Mouse (Mus musculus): Measurements from ENCODE around the gene Gipc2. TPM values are rescaled to one million over a fixed set of nuclear protein-coding genes. Genes with fewer than 3 reads are reported as not detected.

The Gipc2 gene
- polyA plus RNA-seq, 1 experiment from 2014 or later = 16.2 TPM

DNA sequence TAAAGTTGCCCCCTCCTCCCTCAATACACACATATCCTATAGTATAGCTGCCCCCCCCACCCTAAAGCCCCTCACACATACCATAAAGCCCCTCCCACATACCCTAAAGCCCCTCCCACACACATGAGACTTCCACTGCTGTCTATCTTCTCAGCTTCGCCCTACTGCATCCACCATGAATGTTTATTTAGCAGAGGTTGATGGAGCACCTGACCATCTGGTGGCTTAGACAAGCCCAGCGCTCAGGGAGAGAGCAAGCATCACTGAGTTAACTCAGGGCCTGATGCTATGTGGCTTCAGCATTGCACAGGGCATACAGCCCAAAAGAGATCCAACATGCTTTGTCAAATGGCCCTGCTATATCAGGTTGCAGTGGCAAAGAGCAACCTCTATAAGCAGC is 12.9 kb downstream of the Gipc2 start:
- H3K4me2 ChIP-seq (ENCODE audit: low read length) = no peak overlapping the region
- H3K9ac ChIP-seq (ENCODE audit: low read depth, low read length) = no peak overlapping the region
- H3K9me3 ChIP-seq (replicated peaks; ENCODE audit: control insufficient read depth, low read length, poor library complexity, severe bottlenecking) = no peaks in the 10 kb centered on the region
- 97% methylated on average over 2 of the region's 2 CpGs for WGBS
- H3K27ac ChIP-seq (ENCODE audit: low read length) = no peak overlapping the region
- H3K36me3 ChIP-seq (ENCODE audit: control insufficient read depth, insufficient read depth, low read length) = no peaks in the 10 kb centered on the region
- no peak for ATAC-seq
- no peaks in the 10 kb centered on the region for H3K27me3 ChIP-seq (ENCODE audit: control insufficient read depth, insufficient read depth, low read depth, low read length)
- no peak overlapping the region for H3K4me3 ChIP-seq (ENCODE audit: low read depth, low read length)
- H3K4me1 ChIP-seq (ENCODE audit: control insufficient read depth, insufficient read depth, low read length) = no peaks in the 10 kb centered on the region; the same call in 1 of the 2 replicates

GRCm38 (mm10) chr3:152152483-152152804 is 13.6 kb downstream of the Gipc2 start:
- H3K36me3 ChIP-seq (ENCODE audit: control insufficient read depth, insufficient read depth, low read length) = no peaks in the 10 kb centered on the region
- H3K4me1 ChIP-seq (ENCODE audit: control insufficient read depth, insufficient read depth, low read length) = no peaks in the 10 kb centered on the region; the same call in 1 of the 2 replicates
- ATAC-seq = no peak
- H3K9ac ChIP-seq (ENCODE audit: low read depth, low read length) = no peak overlapping the region
- WGBS = 100% methylated on average over 1 of the region's 1 CpGs
- no peak overlapping the region for H3K4me3 ChIP-seq (ENCODE audit: low read depth, low read length)
- H3K27ac ChIP-seq (ENCODE audit: low read length) = no peak overlapping the region
- no peak overlapping the region for H3K4me2 ChIP-seq (ENCODE audit: low read length)
- H3K27me3 ChIP-seq (ENCODE audit: control insufficient read depth, insufficient read depth, low read depth, low read length) = no peaks in the 10 kb centered on the region
- H3K9me3 ChIP-seq (replicated peaks; ENCODE audit: control insufficient read depth, low read length, poor library complexity, severe bottlenecking) = no peaks in the 10 kb centered on the region

GRCm38 (mm10) chr3:152151725-152152482 is 14.1 kb downstream of the Gipc2 start:
- no peaks in the 10 kb centered on the region for H3K27me3 ChIP-seq (ENCODE audit: control insufficient read depth, insufficient read depth, low read depth, low read length)
- H3K4me1 ChIP-seq (ENCODE audit: control insufficient read depth, insufficient read depth, low read length) = no peaks in the 10 kb centered on the region; the same call in 1 of the 2 replicates
- 0 out of 2 replicates have a peak, but pooled peaks have one; percentile 40 for ATAC-seq
- H3K9ac ChIP-seq (ENCODE audit: low read depth, low read length) = peak overlapping the region; percentile 42; the same call in 1 of the 2 replicates
- no peak overlapping the region for H3K27ac ChIP-seq (ENCODE audit: low read length)
- H3K36me3 ChIP-seq (ENCODE audit: control insufficient read depth, insufficient read depth, low read length) = no peaks in the 10 kb centered on the region
- peak overlapping the region; percentile 38 for H3K4me2 ChIP-seq (ENCODE audit: low read length)
- H3K4me3 ChIP-seq (ENCODE audit: low read depth, low read length) = peak overlapping the region; percentile 15
- no peaks in the 10 kb centered on the region for H3K9me3 ChIP-seq (replicated peaks; ENCODE audit: control insufficient read depth, low read length, poor library complexity, severe bottlenecking)
- WGBS = 63% methylated on average over 29 of the region's 29 CpGs

DNA sequence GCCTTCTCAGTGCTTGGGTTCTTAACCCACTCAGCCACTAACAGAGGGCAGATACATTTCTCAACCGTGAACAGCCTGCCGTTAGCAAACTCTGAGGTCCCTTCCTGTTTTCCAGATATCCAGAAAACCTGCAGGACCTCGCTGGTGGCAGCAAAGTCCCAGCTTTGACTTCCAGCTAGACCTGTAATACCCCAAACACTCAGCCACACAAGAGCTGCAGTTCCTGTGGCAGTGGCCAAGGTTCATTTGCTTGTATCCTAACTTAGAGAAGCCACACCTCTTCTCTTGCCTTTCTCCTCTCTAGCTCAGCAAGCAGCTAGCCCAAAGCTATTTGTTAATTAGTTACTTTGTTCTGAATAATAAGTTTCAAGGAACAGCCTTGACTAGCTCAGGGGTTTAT is 16.2 kb downstream of the Gipc2 start:
- no peaks in the 10 kb centered on the region for H3K36me3 ChIP-seq (ENCODE audit: control insufficient read depth, insufficient read depth, low read length)
- no peak overlapping the region for H3K9ac ChIP-seq (ENCODE audit: low read depth, low read length)
- H3K27ac ChIP-seq (ENCODE audit: low read length) = no peak overlapping the region
- no peak overlapping the region for H3K4me2 ChIP-seq (ENCODE audit: low read length)
- H3K4me1 ChIP-seq (ENCODE audit: control insufficient read depth, insufficient read depth, low read length) = no peaks in the 10 kb centered on the region
- no peaks in the 10 kb centered on the region for H3K27me3 ChIP-seq (ENCODE audit: control insufficient read depth, insufficient read depth, low read depth, low read length)
- WGBS = 76% methylated on average over 3 of the region's 3 CpGs
- no peaks in the 10 kb centered on the region for H3K9me3 ChIP-seq (replicated peaks; ENCODE audit: control insufficient read depth, low read length, poor library complexity, severe bottlenecking)
- ATAC-seq = no peak
- no peak overlapping the region for H3K4me3 ChIP-seq (ENCODE audit: low read depth, low read length)

- Histone ChIP-seq H3K9me3 (replicated peaks; ENCODE audit: control insufficient read depth, low read length, poor library complexity, severe bottlenecking) (no peaks in the 10 kb centered on the region), H3K27me3 (ENCODE audit: control insufficient read depth, insufficient read depth, low read depth, low read length) (no peaks in the 10 kb centered on the region), H3K9ac (ENCODE audit: low read depth, low read length) (no peak overlapping the region), H3K4me3 (ENCODE audit: low read depth, low read length) (no peak overlapping the region), H3K4me1 (ENCODE audit: control insufficient read depth, insufficient read depth, low read length) (no peaks in the 10 kb centered on the region), H3K4me2 (ENCODE audit: low read length) (no peak overlapping the region), H3K27ac (ENCODE audit: low read length) (no peak overlapping the region), H3K36me3 (ENCODE audit: control insufficient read depth, insufficient read depth, low read length) (no peaks in the 10 kb centered on the region)
- WGBS = 80% methylated on average over 7 of the region's 7 CpGs
- no peak for ATAC-seq
Observed at GRCm38 (mm10) chr3:152149449-152149848, 16.6 kb downstream of the Gipc2 start.

DNA sequence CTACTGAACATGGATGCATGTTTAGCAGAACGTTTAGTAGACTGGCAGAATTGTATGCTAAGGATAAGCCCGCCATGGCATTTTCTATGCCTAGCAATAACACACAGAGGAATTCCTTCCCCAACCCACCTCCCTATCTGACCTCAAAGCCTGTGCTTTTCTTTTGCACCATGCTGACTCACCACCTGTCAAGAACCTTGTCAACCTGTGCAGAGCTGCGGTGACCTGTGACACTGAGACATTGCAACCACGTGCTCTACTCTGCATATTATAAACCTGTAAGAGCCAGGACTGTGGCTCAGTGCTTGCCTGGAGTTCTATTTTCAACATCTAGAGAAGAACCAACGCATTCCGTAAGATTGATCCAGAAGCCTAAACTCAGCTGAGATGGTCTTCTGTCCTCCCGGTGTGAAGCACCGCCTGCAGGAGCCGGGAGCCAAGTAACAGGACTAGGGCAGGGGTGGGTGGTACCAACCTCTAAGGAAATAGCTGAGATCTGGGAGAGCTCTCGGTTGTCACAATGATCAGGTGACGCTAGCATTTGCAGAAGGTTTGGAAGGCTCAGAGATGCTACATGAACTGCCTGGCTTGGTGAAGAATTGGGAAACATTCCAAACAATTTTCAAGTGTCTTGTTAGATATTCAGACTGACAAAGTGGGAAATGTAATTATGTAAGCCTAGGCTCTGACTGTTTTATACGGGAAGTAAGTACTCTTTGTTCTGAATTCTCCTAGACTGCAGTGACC is 18.8 kb downstream of the Gipc2 start:
- Histone ChIP-seq H3K27me3 (ENCODE audit: control insufficient read depth, insufficient read depth, low read depth, low read length) (no peaks in the 10 kb centered on the region), H3K9me3 (replicated peaks; ENCODE audit: control insufficient read depth, low read length, poor library complexity, severe bottlenecking) (no peaks in the 10 kb centered on the region), H3K9ac (ENCODE audit: low read depth, low read length) (no peak overlapping the region), H3K36me3 (ENCODE audit: control insufficient read depth, insufficient read depth, low read length) (no peaks in the 10 kb centered on the region), H3K4me2 (ENCODE audit: low read length) (no peak overlapping the region), H3K4me3 (ENCODE audit: low read depth, low read length) (no peak overlapping the region), H3K4me1 (ENCODE audit: control insufficient read depth, insufficient read depth, low read length) (no peaks in the 10 kb centered on the region), H3K27ac (ENCODE audit: low read length) (no peak overlapping the region)
- ATAC-seq = no peak
- WGBS = 76% methylated on average over 12 of the region's 12 CpGs

GRCm38 (mm10) chr3:152145186-152145585 is 20.8 kb downstream of the Gipc2 start:
- H3K27me3 ChIP-seq (ENCODE audit: control insufficient read depth, insufficient read depth, low read depth, low read length) = no peaks in the 10 kb centered on the region
- WGBS = 71% methylated on average over 2 of the region's 2 CpGs
- no peaks in the 10 kb centered on the region for H3K36me3 ChIP-seq (ENCODE audit: control insufficient read depth, insufficient read depth, low read length)
- no peak overlapping the region for H3K27ac ChIP-seq (ENCODE audit: low read length)
- no peak overlapping the region for H3K4me2 ChIP-seq (ENCODE audit: low read length)
- H3K4me3 ChIP-seq (ENCODE audit: low read depth, low read length) = no peak overlapping the region
- H3K4me1 ChIP-seq (ENCODE audit: control insufficient read depth, insufficient read depth, low read length) = no peaks in the 10 kb centered on the region
- H3K9me3 ChIP-seq (replicated peaks; ENCODE audit: control insufficient read depth, low read length, poor library complexity, severe bottlenecking) = no peaks in the 10 kb centered on the region
- H3K9ac ChIP-seq (ENCODE audit: low read depth, low read length) = no peak overlapping the region
- peak; percentile 64; the same call in 1 of the 2 replicates for ATAC-seq

- H3K4me3 ChIP-seq (ENCODE audit: low read depth, low read length) = no peak overlapping the region
- H3K27ac ChIP-seq (ENCODE audit: low read length) = no peak overlapping the region
- H3K36me3 ChIP-seq (ENCODE audit: control insufficient read depth, insufficient read depth, low read length) = no peaks in the 10 kb centered on the region
- H3K4me2 ChIP-seq (ENCODE audit: low read length) = no peak overlapping the region
- no peaks in the 10 kb centered on the region for H3K9me3 ChIP-seq (replicated peaks; ENCODE audit: control insufficient read depth, low read length, poor library complexity, severe bottlenecking)
- 83% methylated on average over 6 of the region's 6 CpGs for WGBS
- no peak overlapping the region for H3K9ac ChIP-seq (ENCODE audit: low read depth, low read length)
- H3K27me3 ChIP-seq (ENCODE audit: control insufficient read depth, insufficient read depth, low read depth, low read length) = no peaks in the 10 kb centered on the region
- no peaks in the 10 kb centered on the region for H3K4me1 ChIP-seq (ENCODE audit: control insufficient read depth, insufficient read depth, low read length)
- ATAC-seq = no peak
Observed at GRCm38 (mm10) chr3:152142989-152143695, 22.9 kb downstream of the Gipc2 start.

DNA sequence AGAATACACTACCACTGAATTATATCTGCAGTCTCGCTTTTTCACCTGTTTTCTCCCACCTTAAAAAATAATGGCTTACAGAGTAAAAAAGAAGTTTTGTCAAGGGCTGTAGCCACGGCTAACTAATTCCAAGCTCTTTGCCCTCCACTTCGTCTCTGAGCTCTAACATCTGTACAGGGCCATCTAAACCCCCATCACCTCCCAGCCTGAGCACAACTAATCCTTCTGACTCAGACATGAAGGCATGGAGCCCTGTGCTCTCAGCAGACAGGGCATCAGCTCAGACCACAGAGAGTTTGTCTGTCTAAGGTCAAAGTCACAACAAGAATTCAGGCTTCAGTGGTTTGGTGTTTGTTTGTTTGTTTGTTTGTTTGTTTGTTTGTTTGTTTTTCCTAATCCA is 23.9 kb downstream of the Gipc2 start:
- no peaks in the 10 kb centered on the region for H3K27me3 ChIP-seq (ENCODE audit: control insufficient read depth, insufficient read depth, low read depth, low read length)
- 69% methylated on average over 3 of the region's 3 CpGs for WGBS
- H3K27ac ChIP-seq (ENCODE audit: low read length) = no peak overlapping the region
- ATAC-seq = no peak
- H3K9ac ChIP-seq (ENCODE audit: low read depth, low read length) = no peak overlapping the region
- H3K9me3 ChIP-seq (replicated peaks; ENCODE audit: control insufficient read depth, low read length, poor library complexity, severe bottlenecking) = no peaks in the 10 kb centered on the region
- H3K4me1 ChIP-seq (ENCODE audit: control insufficient read depth, insufficient read depth, low read length) = no peaks in the 10 kb centered on the region
- no peak overlapping the region for H3K4me2 ChIP-seq (ENCODE audit: low read length)
- H3K4me3 ChIP-seq (ENCODE audit: low read depth, low read length) = no peak overlapping the region
- H3K36me3 ChIP-seq (ENCODE audit: control insufficient read depth, insufficient read depth, low read length) = no peaks in the 10 kb centered on the region

Data from midbrain, embryonic 16.5 days (tissue).